Mouse (Mus musculus) gastrocnemius, adult 8-10 months (tissue): ENCODE results near the gene Scd1. TPM values are rescaled to one million over a fixed set of nuclear protein-coding genes. Genes with fewer than 3 reads are reported as not detected.

Experiments
- DNase-seq, 2 experiments: peaks; one replicate each; pipeline ENCODE4 v3.0.0; 2022; ENCODE audit warnings: low spot score in 2 of 2
- total RNA-seq, 4 experiments: library from RNA; stranded (reverse); gene quantifications; 2 replicates each; pipeline ENCODE4 v1.2.4; 2022

The Scd1 gene
- total RNA-seq, result 10 to 100 TPM in 3 of 4 experiments, 1 to 10 TPM in 1; 9.2 to 25.2 (median 14.3) TPM

GRCm38 (mm10) chr19:44407341-44408222 lies at the start of gene Scd1:
Gene Scd1 (minus strand): TSS chr19:44407879.
- peak; percentile 30 to 46 for DNase-seq

GRCm38 (mm10) chr19:44455356-44455755 lies 47.7 kb upstream of the Scd1 start:
- no peak for DNase-seq

- no peak for DNase-seq
Observed at GRCm38 (mm10) chr19:44454862-44455261, 47.2 kb upstream of the Scd1 start.

- no peak for DNase-seq
Observed at GRCm38 (mm10) chr19:44447927-44448326, 40.2 kb upstream of the Scd1 start.

- no peak for DNase-seq
Observed at GRCm38 (mm10) chr19:44445755-44446154, 38.1 kb upstream of the Scd1 start.

- no peak for DNase-seq
Observed at GRCm38 (mm10) chr19:44439302-44439701, 31.6 kb upstream of the Scd1 start.

GRCm38 (mm10) chr19:44437975-44438374 lies 30.3 kb upstream of the Scd1 start:
- DNase-seq, result no peak

GRCm38 (mm10) chr19:44432084-44432483 lies 24.4 kb upstream of the Scd1 start:
- DNase-seq, result no peak

- DNase-seq, result no peak
Observed at GRCm38 (mm10) chr19:44427721-44428120, 20.0 kb upstream of the Scd1 start.

GRCm38 (mm10) chr19:44422051-44422631 lies 14.5 kb upstream of the Scd1 start:
- DNase-seq, result peak; percentile 20 to 28

- no peak for DNase-seq
Observed at GRCm38 (mm10) chr19:44419530-44419929, 11.9 kb upstream of the Scd1 start.

- peak; percentile 37 to 38 for DNase-seq
Observed at GRCm38 (mm10) chr19:44418945-44419344, 11.3 kb upstream of the Scd1 start.

GRCm38 (mm10) chr19:44418544-44418943 lies 10.9 kb upstream of the Scd1 start:
- DNase-seq, result no peak

- no peak for DNase-seq
Observed at GRCm38 (mm10) chr19:44418061-44418460, 10.4 kb upstream of the Scd1 start.

- DNase-seq, result no peak
Observed at GRCm38 (mm10) chr19:44417448-44417847, 9.8 kb upstream of the Scd1 start.

- DNase-seq, result peak; percentile 19 to 41
Observed at GRCm38 (mm10) chr19:44416240-44416639, 8.6 kb upstream of the Scd1 start.

GRCm38 (mm10) chr19:44415464-44415863 lies 7.8 kb upstream of the Scd1 start:
- no peak for DNase-seq

GRCm38 (mm10) chr19:44410269-44410992 lies 2.8 kb upstream of the Scd1 start:
- DNase-seq, result no peak

GRCm38 (mm10) chr19:44408595-44408994 lies 916 bp upstream of the Scd1 start:
- DNase-seq, result no peak

GRCm38 (mm10) chr19:44408223-44408545 lies 505 bp upstream of the Scd1 start:
- peak; percentile 37 to 57 for DNase-seq

- no peak for DNase-seq
Observed at GRCm38 (mm10) chr19:44403546-44403945, 4.1 kb downstream of the Scd1 start.
